Mouse (Mus musculus) MEL (cell line): Measurements from ENCODE around the gene Slc16a10. TPM values are rescaled to one million over a fixed set of nuclear protein-coding genes. Genes with fewer than 3 reads are reported as not detected.
A peak's percentile ranks its signal among the peaks of the same experiment; 100 is the strongest.

Experiments
- DNase-seq: peaks from one replicate; pipeline ENCODE4 v3.0.0; 2011; ENCODE audit warnings: low read depth, low spot score
- H3K27ac ChIP-seq: 2 replicates; pipeline ENCODE4 v1.5.1; 2012; ENCODE audit warnings: low read depth, mild to moderate bottlenecking, control low read depth, low read length, moderate library complexity; ENCODE audit not compliant: control insufficient read depth
- H3K27me3 ChIP-seq, 2 experiments: fragments of 150-350 bp in 1 of 2; sonication (generic) in 1 of 2; 2 replicates each; pipeline ENCODE4 v1.6.1; 2012; ENCODE audit warnings: low read length in 2 of 2, mild to moderate bottlenecking in 2 of 2, improper control_type of control experiment in 1 of 2, moderate library complexity in 1 of 2; ENCODE audit not compliant: insufficient read depth in 2 of 2, control insufficient read depth in 1 of 2
- H3K36me3 ChIP-seq, 2 experiments: 2 replicates each; pipeline ENCODE4 v1.6.1; 2012 to 2014; ENCODE audit warnings: low read length in 2 of 2, improper control_type of control experiment in 1 of 2, inconsistent platforms in 1 of 2, mild to moderate bottlenecking in 1 of 2; ENCODE audit not compliant: insufficient read depth in 2 of 2, control insufficient read depth in 1 of 2
- H3K4me1 ChIP-seq, 2 experiments: fragments of 150-350 bp in 1 of 2; sonication (generic) in 1 of 2; 2 replicates each; pipeline ENCODE4 v1.6.1; 2012; ENCODE audit warnings: low read length in 2 of 2, improper control_type of control experiment in 1 of 2, mild to moderate bottlenecking in 1 of 2; ENCODE audit not compliant: insufficient read depth in 2 of 2, control insufficient read depth in 1 of 2
- H3K4me3 ChIP-seq, 2 experiments: fragments of 150-350 bp in 1 of 2; sonication (generic) in 1 of 2; 2 replicates each; pipeline ENCODE4 v1.5.1; 2012; ENCODE audit warnings: low read depth in 2 of 2, low read length in 2 of 2, mild to moderate bottlenecking in 2 of 2, moderate library complexity in 2 of 2, control low read depth in 1 of 2, improper control_type of control experiment in 1 of 2; ENCODE audit not compliant: control insufficient read depth in 1 of 2, insufficient read depth in 1 of 2
- H3K79me2 ChIP-seq: 2 replicates; pipeline ENCODE4 v1.6.1; 2012; ENCODE audit warnings: mild to moderate bottlenecking, low read length, moderate library complexity; ENCODE audit not compliant: control insufficient read depth, poor library complexity, insufficient read depth
- H3K9ac ChIP-seq: 2 replicates; pipeline ENCODE4 v1.6.1; 2012; ENCODE audit warnings: low read depth, mild to moderate bottlenecking, control low read depth, low read length, moderate library complexity; ENCODE audit not compliant: control insufficient read depth, poor library complexity, severe bottlenecking
- H3K9me3 ChIP-seq: fragments of 150-350 bp; sonication (generic); replicated peaks from 2 replicates; pipeline ENCODE4 v1.6.1; 2012; ENCODE audit warnings: mild to moderate bottlenecking, low read length, improper control_type of control experiment, moderate library complexity; ENCODE audit not compliant: insufficient read depth
- CHD1 ChIP-seq: IDR thresholded peaks from 2 replicates; pipeline ENCODE4 v1.6.1; 2012; ENCODE audit warnings: low read depth, mild to moderate bottlenecking, inconsistent platforms, low read length, improper control_type of control experiment
- CTCF ChIP-seq, 3 experiments: IDR thresholded peaks in 2 of 3; conservative IDR thresholded peaks in 1 of 3; 2 replicates each; pipeline ENCODE4 v1.5.1; 2011 to 2012; ENCODE audit warnings: low read length in 3 of 3, low read depth in 2 of 3, mild to moderate bottlenecking in 2 of 3, improper control_type of control experiment in 1 of 3, inconsistent platforms in 1 of 3, mixed read lengths in 1 of 3, moderate library complexity in 1 of 3; ENCODE audit not compliant: control insufficient read depth in 1 of 3, insufficient read depth in 1 of 3, poor library complexity in 1 of 3, severe bottlenecking in 1 of 3
- E2F4 ChIP-seq: IDR thresholded peaks from 2 replicates; pipeline ENCODE4 v1.6.1; 2011; ENCODE audit warnings: low read depth, low read length, improper control_type of control experiment, borderline replicate concordance
- ELF1 ChIP-seq: IDR thresholded peaks from 2 replicates; pipeline ENCODE4 v1.6.1; 2014; ENCODE audit warnings: low read depth, mild to moderate bottlenecking, inconsistent platforms, low read length, improper control_type of control experiment, moderate library complexity
- ETS1 ChIP-seq: IDR thresholded peaks from 2 replicates; pipeline ENCODE4 v1.6.1; 2012; ENCODE audit warnings: low read depth, mild to moderate bottlenecking, inconsistent platforms, low read length, improper control_type of control experiment, moderate library complexity
- GABPA ChIP-seq: IDR thresholded peaks from 2 replicates; pipeline ENCODE4 v1.6.1; 2012; ENCODE audit warnings: low read depth, mild to moderate bottlenecking, inconsistent platforms, low read length, improper control_type of control experiment, moderate library complexity
- HCFC1 ChIP-seq: IDR thresholded peaks from 2 replicates; pipeline ENCODE4 v1.6.1; 2012; ENCODE audit warnings: low read depth, mild to moderate bottlenecking, inconsistent platforms, low read length, improper control_type of control experiment, moderate library complexity
- JUND ChIP-seq: IDR thresholded peaks from 2 replicates; pipeline ENCODE4 v1.6.1; 2011; ENCODE audit warnings: low read depth, mild to moderate bottlenecking, improper control_type of control experiment, low read length
- KAT2A ChIP-seq: conservative IDR thresholded peaks from 2 replicates; pipeline ENCODE4 v1.6.1; 2012; ENCODE audit warnings: low read depth, low read length, improper control_type of control experiment, inconsistent platforms
- MAFK ChIP-seq: IDR thresholded peaks from 2 replicates; pipeline ENCODE4 v1.6.1; 2011; ENCODE audit warnings: low read depth, mild to moderate bottlenecking, low read length, improper control_type of control experiment, borderline replicate concordance
- MAX ChIP-seq: IDR thresholded peaks from 2 replicates; pipeline ENCODE4 v1.6.1; 2011; ENCODE audit warnings: low read length, improper control_type of control experiment
- MAZ ChIP-seq: IDR thresholded peaks from 2 replicates; pipeline ENCODE4 v1.6.1; 2012; ENCODE audit warnings: low read depth, mild to moderate bottlenecking, inconsistent platforms, low read length, improper control_type of control experiment
- MXI1 ChIP-seq: IDR thresholded peaks from 2 replicates; pipeline ENCODE4 v1.6.1; 2011; ENCODE audit warnings: mild to moderate bottlenecking, low read depth, low read length, improper control_type of control experiment
- MYB ChIP-seq: IDR thresholded peaks from 2 replicates; pipeline ENCODE4 v1.6.1; 2011; ENCODE audit warnings: mild to moderate bottlenecking, low read depth, low read length, improper control_type of control experiment
- NRF1 ChIP-seq: IDR thresholded peaks from 2 replicates; pipeline ENCODE4 v1.6.1; 2014; ENCODE audit warnings: low read depth, mild to moderate bottlenecking, inconsistent platforms, low read length, improper control_type of control experiment, moderate library complexity; ENCODE audit not compliant: poor library complexity, insufficient read depth, severe bottlenecking
- POLR2A ChIP-seq, 2 experiments: IDR thresholded peaks; 2 replicates each; pipeline ENCODE4 v1.6.1; 2011 to 2012; ENCODE audit warnings: low read length in 2 of 2, mild to moderate bottlenecking in 2 of 2, control low read depth in 1 of 2, improper control_type of control experiment in 1 of 2, low read depth in 1 of 2, moderate library complexity in 1 of 2; ENCODE audit not compliant: control insufficient read depth in 1 of 2, insufficient read depth in 1 of 2, poor library complexity in 1 of 2
- POLR2AphosphoS2 ChIP-seq: IDR thresholded peaks from 2 replicates; pipeline ENCODE4 v1.6.1; 2011; ENCODE audit warnings: low read length, improper control_type of control experiment
- POLR2AphosphoS5 ChIP-seq: IDR thresholded peaks from 2 replicates; pipeline ENCODE4 v1.6.1; 2012; ENCODE audit warnings: low read depth, borderline replicate concordance, mild to moderate bottlenecking, inconsistent platforms, low read length, moderate library complexity, mixed read lengths
- RAD21 ChIP-seq: IDR thresholded peaks from 2 replicates; pipeline ENCODE4 v1.6.1; 2011; ENCODE audit warnings: mild to moderate bottlenecking, low read depth, low read length, improper control_type of control experiment
- SIN3A ChIP-seq: IDR thresholded peaks from 2 replicates; pipeline ENCODE4 v1.6.1; 2012; ENCODE audit warnings: low read length, improper control_type of control experiment, inconsistent platforms
- SMC3 ChIP-seq: IDR thresholded peaks from 2 replicates; pipeline ENCODE4 v1.6.1; 2011; ENCODE audit warnings: low read depth, low read length, improper control_type of control experiment
- TAL1 ChIP-seq: IDR thresholded peaks from 2 replicates; pipeline ENCODE4 v1.6.1; 2012; ENCODE audit warnings: mild to moderate bottlenecking, inconsistent platforms, low read length, moderate library complexity, mixed read lengths
- TBP ChIP-seq: IDR thresholded peaks from 2 replicates; pipeline ENCODE4 v1.8.0; 2011; ENCODE audit warnings: low read depth, low read length, improper control_type of control experiment
- TCF12 ChIP-seq: IDR thresholded peaks from 2 replicates; pipeline ENCODE4 v1.6.1; 2014; ENCODE audit warnings: low read depth, mild to moderate bottlenecking, inconsistent platforms, low read length, improper control_type of control experiment, moderate library complexity
- UBTF ChIP-seq: IDR thresholded peaks from 2 replicates; pipeline ENCODE4 v1.6.1; 2012; ENCODE audit warnings: low read depth, mild to moderate bottlenecking, inconsistent platforms, low read length, improper control_type of control experiment, moderate library complexity, borderline replicate concordance; ENCODE audit not compliant: insufficient read depth
- USF2 ChIP-seq, 2 experiments: IDR thresholded peaks; 2 replicates each; pipeline ENCODE4 v1.6.1; 2011 to 2012; ENCODE audit warnings: improper control_type of control experiment in 2 of 2, low read length in 2 of 2, borderline replicate concordance in 1 of 2, inconsistent platforms in 1 of 2, low read depth in 1 of 2, mild to moderate bottlenecking in 1 of 2; ENCODE audit not compliant: insufficient read depth in 1 of 2
- ZKSCAN1 ChIP-seq: IDR thresholded peaks from 2 replicates; pipeline ENCODE4 v1.6.1; 2012; ENCODE audit warnings: low read depth, mild to moderate bottlenecking, inconsistent platforms, low read length, improper control_type of control experiment, moderate library complexity
- ZNF384 ChIP-seq: IDR thresholded peaks from 2 replicates; pipeline ENCODE4 v1.6.1; 2012; ENCODE audit warnings: low read depth, mild to moderate bottlenecking, inconsistent platforms, low read length, improper control_type of control experiment
- polyA plus RNA-seq, 2 experiments: library from polyadenylated mRNA; stranded (reverse) in 1 of 2; unstranded in 1 of 2; fragments of >175 nt in 1 of 2; fragments of >200 nt in 1 of 2; gene quantifications; 2 replicates each; pipeline versions ENCODE4 v1.2.1 to v1.2.4; 2012; ENCODE audit warnings: low replicate concordance in 2 of 2, low read depth in 1 of 2; ENCODE audit not compliant: insufficient read length in 2 of 2, insufficient read depth in 1 of 2, missing spikeins in 1 of 2
- total RNA-seq: library from RNA; depleted of rRNA; stranded (reverse); fragments of 300-350 nt; gene quantifications from 2 replicates; pipeline ENCODE4 v1.2.3, GENCODE M21; 2012

The Slc16a10 gene
- total and polyA plus RNA-seq, 3 experiments, result 13.2 to 17.9 TPM; not detected in 1

DNA sequence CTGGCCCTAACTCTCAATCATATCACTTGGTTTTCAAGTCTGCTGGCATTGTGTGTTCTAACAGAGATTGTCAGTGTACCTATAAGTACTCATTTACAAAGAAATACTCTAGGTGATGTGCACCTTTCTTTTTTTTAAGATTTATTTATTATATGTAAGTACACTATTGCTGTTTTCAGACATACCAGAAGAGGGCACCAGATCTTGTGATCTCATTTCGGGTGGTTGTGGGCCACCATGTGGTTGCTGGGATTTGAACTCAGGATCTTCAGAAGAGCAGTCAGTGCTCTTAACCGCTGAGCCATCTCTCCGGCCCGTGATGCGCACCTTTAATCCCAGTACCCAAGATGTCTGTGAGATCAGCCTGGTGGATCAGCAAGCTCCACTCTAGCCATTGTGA lies 37.1 kb upstream of the Slc16a10 start:
- no peak overlapping the region for H3K4me3 ChIP-seq
- H3K9ac ChIP-seq, result no peak overlapping the region
- no peak for TF ChIP-seq ELF1
- TF ChIP-seq SMC3, result peak; percentile 33; the same call in 1 of the 2 replicates
- peak; percentile 21; the same call in 1 of the 2 replicates for TF ChIP-seq RAD21
- TF ChIP-seq CHD1, result no peak
- peak in 2 of 3 experiments; percentile 12 to 48; a peak in 3 of 6 replicates for TF ChIP-seq CTCF (IDR thresholded peaks at IDR 0.05 in 2 of 3, conservative IDR thresholded peaks at IDR 0.05 in 1 of 3; ENCODE audit: control insufficient read depth in 1 of 3, insufficient read depth in 1 of 3, low read depth in 2 of 3, low read length in 3 of 3, poor library complexity in 1 of 3, severe bottlenecking in 1 of 3)
- peaks cover 2 to 16% of the 10 kb centered on the region in 2 experiments; a peak in 3 of 4 replicates for H3K4me1 ChIP-seq
- no peaks in the 10 kb centered on the region for H3K79me2 ChIP-seq
- no peak overlapping the region for H3K27ac ChIP-seq
- H3K27me3 ChIP-seq, result no peaks in the 10 kb centered on the region
- H3K36me3 ChIP-seq, result peaks cover 0 to 4% of the 10 kb centered on the region in 2 experiments; a peak in 2 of 4 replicates
- H3K9me3 ChIP-seq, result no peaks in the 10 kb centered on the region
- DNase-seq, result peak; percentile 52

DNA sequence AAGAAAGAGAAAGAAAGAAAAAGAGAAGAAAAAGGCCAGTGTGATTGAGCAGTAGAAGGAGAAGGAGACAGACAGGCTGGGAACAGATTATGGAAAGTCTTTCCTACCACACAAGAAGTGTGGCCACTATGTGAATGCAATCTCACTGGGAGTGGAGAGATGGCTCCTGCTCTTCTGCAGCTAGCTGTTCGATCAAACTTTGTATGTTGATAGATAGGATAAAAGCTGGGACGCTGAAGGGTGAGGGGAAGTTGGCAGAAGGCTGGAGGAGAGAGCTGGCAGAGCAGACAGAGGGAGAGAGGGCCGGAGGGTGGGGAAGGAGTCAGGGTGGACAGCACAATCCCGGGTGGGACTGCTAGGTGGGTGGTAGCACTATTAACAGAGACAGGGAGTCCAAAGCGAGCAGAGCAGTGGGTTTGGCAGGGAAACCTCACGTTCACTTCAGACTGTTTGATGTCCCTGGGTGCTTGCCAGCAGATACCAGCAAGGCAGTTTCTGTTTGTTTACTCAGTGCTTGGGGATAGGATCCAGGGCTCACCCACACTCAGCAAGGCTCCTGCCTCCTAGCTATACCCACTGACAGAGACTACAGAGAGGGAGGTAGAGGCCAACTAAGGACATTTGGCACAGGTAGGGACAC lies 35.4 kb upstream of the Slc16a10 start:
- H3K9me3 ChIP-seq, result no peaks in the 10 kb centered on the region
- H3K79me2 ChIP-seq, result no peaks in the 10 kb centered on the region
- H3K4me3 ChIP-seq, result peak overlapping the region; percentile 14 to 47
- peak; percentile 75 for DNase-seq
- H3K4me1 ChIP-seq, result peaks cover 2 to 16% of the 10 kb centered on the region in 2 experiments; a peak in 3 of 4 replicates
- H3K27ac ChIP-seq, result no peak overlapping the region
- H3K9ac ChIP-seq, result peak overlapping the region; percentile 20; the same call in 1 of the 2 replicates
- no peaks in the 10 kb centered on the region for H3K27me3 ChIP-seq
- TF ChIP-seq ETS1, result 0 out of 2 replicates have a peak, but pooled peaks have one; percentile 18
- no peak for TF ChIP-seq MAZ
- TF ChIP-seq POLR2A (IDR thresholded peaks at IDR 0.05; ENCODE audit: control insufficient read depth in 1 of 2, insufficient read depth in 1 of 2, low read depth in 1 of 2, low read length in 2 of 2, poor library complexity in 1 of 2), result no peak
- no peak for TF ChIP-seq TAL1
- TF ChIP-seq E2F4, result no peak
- no peak for TF ChIP-seq TBP
- no peak for TF ChIP-seq SIN3A
- TF ChIP-seq UBTF, result no peak
- no peak for TF ChIP-seq ELF1
- 0 out of 2 replicates have a peak, but pooled peaks have one; percentile 9 for TF ChIP-seq SMC3
- no peak for TF ChIP-seq NRF1
- TF ChIP-seq HCFC1, result 0 out of 2 replicates have a peak, but pooled peaks have one; percentile 6
- no peak for TF ChIP-seq MAFK
- no peak for TF ChIP-seq CHD1
- no peak for TF ChIP-seq CTCF (IDR thresholded peaks at IDR 0.05 in 2 of 3, conservative IDR thresholded peaks at IDR 0.05 in 1 of 3; ENCODE audit: control insufficient read depth in 1 of 3, insufficient read depth in 1 of 3, low read depth in 2 of 3, low read length in 3 of 3, poor library complexity in 1 of 3, severe bottlenecking in 1 of 3)
- TF ChIP-seq MAX, result no peak
- no peak for TF ChIP-seq USF2 (IDR thresholded peaks at IDR 0.05; ENCODE audit: borderline replicate concordance in 1 of 2, insufficient read depth in 1 of 2, low read depth in 1 of 2, low read length in 2 of 2)
- no peak for TF ChIP-seq ZKSCAN1
- TF ChIP-seq TCF12, result 0 out of 2 replicates have a peak, but pooled peaks have one; percentile 13
- no peak for TF ChIP-seq MYB
- TF ChIP-seq POLR2AphosphoS2, result no peak
- TF ChIP-seq POLR2AphosphoS5, result no peak
- 0 out of 2 replicates have a peak, but pooled peaks have one; percentile 9 for TF ChIP-seq MXI1
- TF ChIP-seq GABPA, result no peak
- no peak for TF ChIP-seq KAT2A
- no peak for TF ChIP-seq JUND
- TF ChIP-seq ZNF384, result no peak
- H3K36me3 ChIP-seq, result peaks cover 0 to 4% of the 10 kb centered on the region in 2 experiments; a peak in 2 of 4 replicates
